Mouse (Mus musculus) myocyte (in vitro differentiated cells): Measurements from ENCODE around the gene Tbc1d30. TPM values are rescaled to one million over a fixed set of nuclear protein-coding genes. Genes with fewer than 3 reads are reported as not detected.

Source experiments
- H3K27me3 ChIP-seq: one replicate; pipeline ENCODE4 v1.6.1; 2011; ENCODE audit not compliant: control insufficient read depth, insufficient read depth, insufficient read length
- H3K36me3 ChIP-seq: one replicate; pipeline ENCODE4 v1.6.1; 2011; ENCODE audit not compliant: control insufficient read depth, insufficient read depth
- H3K4me2 ChIP-seq: one replicate; pipeline ENCODE4 v1.6.1; 2011; ENCODE audit warnings: low read depth, control low read depth
- H3K4me3 ChIP-seq: one replicate; pipeline ENCODE4 v1.5.1; 2011; ENCODE audit warnings: mild to moderate bottlenecking, control low read depth, moderate library complexity
- H3K79me2 ChIP-seq: one replicate; pipeline ENCODE4 v1.6.1; 2011; ENCODE audit not compliant: control insufficient read depth, insufficient read depth
- H3ac ChIP-seq: one replicate; pipeline ENCODE4 v1.6.1; 2011; ENCODE audit not compliant: control insufficient read depth, insufficient read length
- CEBPB ChIP-seq: IDR thresholded peaks from 2 replicates; pipeline ENCODE4 v1.6.1; 2011; ENCODE audit warnings: mild to moderate bottlenecking, moderate library complexity; ENCODE audit not compliant: poor library complexity, insufficient read depth, severe bottlenecking
- E2F4 ChIP-seq: IDR thresholded peaks from one replicate; pipeline ENCODE4 v1.6.1; 2011; ENCODE audit warnings: mild to moderate bottlenecking, control low read depth, moderate library complexity; ENCODE audit not compliant: insufficient read depth
- MAX ChIP-seq: IDR thresholded peaks from one replicate; pipeline ENCODE4 v1.6.1; 2011; ENCODE audit warnings: low read depth, mild to moderate bottlenecking, control low read depth
- MYOD1 ChIP-seq, 3 experiments: IDR thresholded peaks; one replicate each; pipeline ENCODE4 v1.6.1; 2011; ENCODE audit warnings: control low read depth in 2 of 3, low read depth in 2 of 3, mild to moderate bottlenecking in 2 of 3, moderate library complexity in 1 of 3; ENCODE audit not compliant: insufficient read length in 2 of 3, control insufficient read depth in 1 of 3
- MYOG ChIP-seq, 3 experiments: IDR thresholded peaks; one replicate each; pipeline ENCODE4 v1.6.1; 2011; ENCODE audit warnings: control low read depth in 2 of 3, low read depth in 2 of 3, mild to moderate bottlenecking in 2 of 3; ENCODE audit not compliant: insufficient read length in 2 of 3, control insufficient read depth in 1 of 3, insufficient read depth in 1 of 3
- POLR2A ChIP-seq: IDR thresholded peaks from one replicate; pipeline ENCODE4 v1.6.1; 2011; ENCODE audit warnings: low read depth, mild to moderate bottlenecking, control low read depth, moderate library complexity; ENCODE audit not compliant: insufficient read length
- POLR2AphosphoS2 ChIP-seq: IDR thresholded peaks from one replicate; pipeline ENCODE4 v1.6.1; 2011; ENCODE audit warnings: low read depth, control low read depth; ENCODE audit not compliant: insufficient read length
- REST ChIP-seq: IDR thresholded peaks from one replicate; pipeline ENCODE4 v1.6.1; 2011; ENCODE audit warnings: mild to moderate bottlenecking, control low read depth, moderate library complexity; ENCODE audit not compliant: insufficient read depth, insufficient read length
- SRF ChIP-seq: IDR thresholded peaks from one replicate; pipeline ENCODE4 v1.6.1; 2011; ENCODE audit warnings: low read depth; ENCODE audit not compliant: control insufficient read depth, insufficient read length
- TCF12 ChIP-seq: IDR thresholded peaks from one replicate; pipeline ENCODE4 v1.6.1; 2011; ENCODE audit warnings: mild to moderate bottlenecking, control low read depth; ENCODE audit not compliant: poor library complexity, insufficient read depth, severe bottlenecking
- TCF3 ChIP-seq: IDR thresholded peaks from one replicate; pipeline ENCODE4 v1.6.1; 2011; ENCODE audit warnings: low read depth, control low read depth; ENCODE audit not compliant: insufficient read length
- USF1 ChIP-seq: IDR thresholded peaks from one replicate; pipeline ENCODE4 v1.6.1; 2011; ENCODE audit warnings: low read depth, mild to moderate bottlenecking, control low read depth, moderate library complexity
- polyA plus RNA-seq: library from polyadenylated mRNA; unstranded; fragments of >200 nt; fragmentation: generic; extraction: Trizol; gene quantifications from one replicate; pipeline ENCODE4 v1.2.1, GENCODE M21; 2012; ENCODE audit warnings: missing spikeins

Tbc1d30 gene
- polyA plus RNA-seq, 1 experiment = not detected

DNA sequence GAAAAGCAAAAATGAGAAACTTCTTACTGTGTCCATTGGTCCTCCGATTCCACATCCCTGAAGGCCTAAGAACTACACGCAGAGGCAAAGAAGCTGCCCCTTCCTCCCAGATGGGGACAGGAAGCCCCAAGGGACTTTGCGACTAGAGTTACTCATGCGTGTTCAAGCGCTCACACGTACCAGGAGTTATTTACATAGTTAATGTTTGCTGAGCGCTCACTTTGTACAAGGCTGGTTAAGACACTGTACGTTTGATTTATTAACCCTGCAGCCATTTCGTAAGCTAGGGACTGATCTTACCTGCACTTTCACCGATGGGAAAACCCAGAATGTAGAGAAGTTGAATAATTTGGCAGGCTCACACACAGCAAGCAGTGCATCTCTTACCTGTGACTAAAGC lies 108.5 kb downstream of the Tbc1d30 start:
- no peaks in the 10 kb centered on the region for H3K27me3 ChIP-seq
- H3K36me3 ChIP-seq = no peaks in the 10 kb centered on the region
- no peak overlapping the region for H3ac ChIP-seq
- no peaks in the 10 kb centered on the region for H3K79me2 ChIP-seq
- TF ChIP-seq SRF = no peak
- H3K4me3 ChIP-seq = no peak overlapping the region
- H3K4me2 ChIP-seq = no peak overlapping the region

DNA sequence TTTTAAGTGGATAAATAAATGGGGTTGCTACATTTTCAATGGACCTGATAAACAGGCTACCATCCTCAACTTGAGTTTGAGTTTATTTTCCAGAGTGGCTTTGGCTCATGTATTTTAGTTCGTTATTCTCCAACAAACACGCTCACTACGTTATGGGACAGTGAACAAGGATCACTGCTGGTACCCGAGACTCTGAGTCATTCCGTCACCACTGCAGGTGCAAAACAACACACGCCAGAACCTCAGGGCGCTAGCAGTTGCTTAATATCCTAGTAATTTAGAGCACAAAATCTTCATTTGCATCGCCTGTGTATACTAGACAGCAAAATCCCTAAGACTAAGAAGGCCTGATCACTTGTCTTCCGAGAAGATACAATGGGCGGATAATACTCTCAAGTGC lies 112.0 kb downstream of the Tbc1d30 start:
- no peak overlapping the region for H3K4me2 ChIP-seq
- H3K79me2 ChIP-seq = no peaks in the 10 kb centered on the region
- TF ChIP-seq CEBPB (no peak), POLR2AphosphoS2 (no peak), POLR2A (no peak), MYOG (IDR thresholded peaks at IDR 0.05; ENCODE audit: control insufficient read depth in 1 of 3, insufficient read depth in 1 of 3, insufficient read length in 2 of 3, low read depth in 2 of 3) (no peak), MAX (no peak), MYOD1 (IDR thresholded peaks at IDR 0.05; ENCODE audit: control insufficient read depth in 1 of 3, insufficient read length in 2 of 3, low read depth in 2 of 3) (no peak)
- H3K4me3 ChIP-seq = no peak overlapping the region
- no peak overlapping the region for H3ac ChIP-seq
- H3K27me3 ChIP-seq = no peaks in the 10 kb centered on the region
- no peaks in the 10 kb centered on the region for H3K36me3 ChIP-seq

DNA sequence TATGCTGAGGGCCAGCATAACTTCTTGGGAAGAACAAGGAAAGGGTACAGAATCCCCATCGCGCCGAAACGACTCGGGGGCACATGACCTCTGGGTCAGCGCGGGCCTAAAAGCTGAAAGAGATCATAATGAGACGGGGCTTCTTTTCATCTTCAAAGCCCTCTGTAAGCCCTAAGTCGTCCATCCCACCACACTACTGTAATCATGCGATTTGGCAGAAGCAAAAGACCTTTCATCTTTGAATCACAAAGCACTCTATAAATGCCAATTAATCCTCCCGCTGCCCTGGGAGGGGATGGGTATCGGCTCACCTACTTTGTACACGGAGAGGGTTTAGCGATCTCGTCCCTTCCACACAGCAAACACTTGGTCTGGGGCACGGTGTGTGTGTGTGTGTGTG lies 112.5 kb downstream of the Tbc1d30 start:
- Histone ChIP-seq H3ac (no peak overlapping the region), H3K4me2 (no peak overlapping the region), H3K79me2 (no peaks in the 10 kb centered on the region), H3K27me3 (no peaks in the 10 kb centered on the region), H3K36me3 (no peaks in the 10 kb centered on the region), H3K4me3 (no peak overlapping the region)
- TF ChIP-seq MAX = no peak
- TF ChIP-seq E2F4 = no peak
- no peak for TF ChIP-seq USF1
- TF ChIP-seq SRF = no peak
- no peak for TF ChIP-seq TCF12
- no peak for TF ChIP-seq CEBPB
- no peak for TF ChIP-seq MYOD1 (IDR thresholded peaks at IDR 0.05; ENCODE audit: control insufficient read depth in 1 of 3, insufficient read length in 2 of 3, low read depth in 2 of 3)
- no peak for TF ChIP-seq POLR2A
- TF ChIP-seq REST = no peak
- no peak for TF ChIP-seq MYOG (IDR thresholded peaks at IDR 0.05; ENCODE audit: control insufficient read depth in 1 of 3, insufficient read depth in 1 of 3, insufficient read length in 2 of 3, low read depth in 2 of 3)
- TF ChIP-seq TCF3 = no peak
- no peak for TF ChIP-seq POLR2AphosphoS2

DNA sequence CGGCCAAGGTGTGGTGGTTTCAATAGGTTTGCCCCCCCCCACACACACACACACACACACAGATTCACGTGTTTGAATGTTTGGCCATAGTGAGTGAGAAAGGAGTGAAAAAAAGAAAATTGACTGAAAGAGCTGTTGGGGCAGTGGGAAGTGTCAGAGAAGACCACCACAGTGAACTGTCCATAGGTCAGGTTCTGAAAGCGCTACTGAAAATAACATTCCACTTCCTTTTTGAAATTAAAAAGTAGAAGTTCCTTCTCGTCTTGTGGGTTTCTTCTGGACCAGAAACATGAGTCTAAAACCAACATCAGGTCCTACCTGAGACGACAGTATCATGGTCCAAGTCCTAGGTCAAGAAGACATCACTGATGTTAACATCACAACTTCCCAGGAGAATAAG lies 113.7 kb downstream of the Tbc1d30 start:
- Histone ChIP-seq H3K4me3 (no peak overlapping the region), H3ac (no peak overlapping the region), H3K27me3 (no peaks in the 10 kb centered on the region), H3K79me2 (no peaks in the 10 kb centered on the region), H3K4me2 (no peak overlapping the region), H3K36me3 (no peaks in the 10 kb centered on the region)
- TF ChIP-seq TCF12 = no peak
- TF ChIP-seq MAX = no peak
- no peak for TF ChIP-seq POLR2AphosphoS2
- no peak for TF ChIP-seq MYOD1 (IDR thresholded peaks at IDR 0.05; ENCODE audit: control insufficient read depth in 1 of 3, insufficient read length in 2 of 3, low read depth in 2 of 3)
- TF ChIP-seq POLR2A = no peak
- TF ChIP-seq E2F4 = no peak
- no peak for TF ChIP-seq CEBPB
- no peak for TF ChIP-seq REST
- TF ChIP-seq USF1 = no peak
- no peak for TF ChIP-seq TCF3
- no peak for TF ChIP-seq SRF
- TF ChIP-seq MYOG (IDR thresholded peaks at IDR 0.05; ENCODE audit: control insufficient read depth in 1 of 3, insufficient read depth in 1 of 3, insufficient read length in 2 of 3, low read depth in 2 of 3) = no peak

DNA sequence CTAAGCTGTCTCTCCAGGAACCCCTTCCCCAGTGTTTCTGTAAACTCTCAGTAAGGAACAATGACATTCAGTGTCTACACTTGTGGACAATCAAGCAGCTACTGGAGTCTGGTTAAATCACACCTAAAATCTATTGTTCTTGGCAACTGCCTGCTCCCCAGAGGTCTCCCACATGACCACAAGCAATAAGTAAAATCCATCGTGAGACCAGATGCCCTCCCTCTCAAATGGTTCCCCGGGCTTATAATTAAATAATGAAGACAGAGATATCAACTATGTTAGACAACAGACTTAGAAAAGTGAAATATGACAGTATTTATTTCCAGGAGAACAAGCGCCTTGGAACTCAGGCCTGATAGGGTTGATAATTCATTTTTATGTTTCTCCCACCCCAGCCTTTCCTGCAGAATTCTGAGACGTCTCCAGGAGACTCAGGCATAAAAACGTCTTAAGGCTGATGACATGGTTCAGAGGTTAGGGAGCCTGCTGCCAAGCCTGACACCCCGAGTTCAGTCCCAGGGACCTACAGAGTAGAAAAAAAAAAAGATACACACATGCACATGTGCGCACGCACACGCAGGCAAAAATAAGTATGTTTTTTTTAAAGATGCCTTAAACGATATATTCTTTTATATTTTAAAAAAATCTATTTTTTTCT lies 115.8 kb downstream of the Tbc1d30 start:
- H3K79me2 ChIP-seq = no peaks in the 10 kb centered on the region
- H3K4me2 ChIP-seq = no peak overlapping the region
- no peak overlapping the region for H3ac ChIP-seq
- no peak overlapping the region for H3K4me3 ChIP-seq
- H3K27me3 ChIP-seq = no peaks in the 10 kb centered on the region
- TF ChIP-seq TCF12 (no peak), USF1 (no peak), REST (no peak), MAX (no peak), TCF3 (no peak), POLR2AphosphoS2 (no peak), SRF (no peak), E2F4 (no peak), CEBPB (no peak), MYOG (IDR thresholded peaks at IDR 0.05; ENCODE audit: control insufficient read depth in 1 of 3, insufficient read depth in 1 of 3, insufficient read length in 2 of 3, low read depth in 2 of 3) (no peak)
- H3K36me3 ChIP-seq = no peaks in the 10 kb centered on the region
